Mouse (Mus musculus) splenic B cell, adult 2 months (primary cell): ENCODE results near the gene Wdr45b.

ENCODE experiments used
- DNase-seq: peaks from one replicate; pipeline ENCODE4 v3.0.0-alpha.2; 2011; ENCODE audit warnings: low read depth, low spot score
- H3K27me3 ChIP-seq: 2 replicates; pipeline ENCODE4 v1.6.1; 2012; ENCODE audit warnings: mild to moderate bottlenecking, low read length, moderate library complexity, mixed read lengths; ENCODE audit not compliant: control insufficient read depth, poor library complexity, insufficient read depth, severe bottlenecking
- H3K36me3 ChIP-seq: 2 replicates; pipeline ENCODE4 v1.6.1; 2012; ENCODE audit warnings: mild to moderate bottlenecking, low read length, moderate library complexity, mixed read lengths; ENCODE audit not compliant: control insufficient read depth, poor library complexity, insufficient read depth, severe bottlenecking

Wdr45b gene

GRCm38 (mm10) chr11:121294771-121295170 is 59.5 kb downstream of the Wdr45b start:
- Histone ChIP-seq H3K27me3 (no peaks in the 10 kb centered on the region), H3K36me3 (peaks cover 12% of the 10 kb centered on the region)
- DNase-seq, result no peak

- Histone ChIP-seq H3K36me3 (peaks cover 32% of the 10 kb centered on the region), H3K27me3 (no peaks in the 10 kb centered on the region)
- peak; percentile 25 for DNase-seq
Measured at GRCm38 (mm10) chr11:121289859-121290258, 64.4 kb downstream of the Wdr45b start.

- no peak for DNase-seq
- peaks cover 18% of the 10 kb centered on the region for H3K36me3 ChIP-seq
- H3K27me3 ChIP-seq, result no peaks in the 10 kb centered on the region
Measured at GRCm38 (mm10) chr11:121282911-121283310, 71.3 kb downstream of the Wdr45b start.

- no peak for DNase-seq
- H3K27me3 ChIP-seq, result no peaks in the 10 kb centered on the region
Measured at GRCm38 (mm10) chr11:121278011-121278410, 76.2 kb downstream of the Wdr45b start.

GRCm38 (mm10) chr11:121277516-121277915 is 76.7 kb downstream of the Wdr45b start:
- no peak for DNase-seq
- no peaks in the 10 kb centered on the region for H3K27me3 ChIP-seq
- no peaks in the 10 kb centered on the region for H3K36me3 ChIP-seq

More at GRCm38 (mm10) chr11:121278011-121278410, 76.2 kb downstream of the Wdr45b start:
- H3K36me3 ChIP-seq, result no peaks in the 10 kb centered on the region
